Mouse (Mus musculus) layer of hippocampus, adult 9-10 months (tissue): ENCODE data around the gene Gm3636.
"Not testable (repeated sequence)": the region's sequence is repeated elsewhere in the genome, so short reads cannot be mapped to it uniquely, and the experiment has no call there.

ENCODE experiments used
- DNase-seq: peaks from one replicate; pipeline ENCODE4 v3.0.0; 2022; ENCODE audit warnings: low spot score

Gm3636 gene

DNA sequence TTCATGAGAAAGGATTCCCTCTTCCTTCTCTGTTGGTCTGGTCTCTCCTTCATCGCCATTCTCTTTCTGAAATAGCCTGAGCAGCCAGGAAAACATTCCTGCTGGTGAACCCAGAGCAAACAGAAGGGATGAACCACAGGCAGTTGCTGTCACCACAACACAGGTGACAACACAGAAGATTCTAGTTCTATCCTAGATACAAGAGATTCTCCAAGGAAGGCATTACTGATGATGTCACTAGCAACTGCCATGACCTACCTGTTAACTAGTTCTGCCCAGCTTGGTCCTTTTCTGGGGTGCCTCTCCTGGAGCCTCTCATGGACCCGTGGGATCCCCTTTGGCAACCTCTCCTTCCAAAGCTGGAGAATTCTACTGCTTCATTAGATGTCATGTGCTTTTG is at the start of gene Gm3636:
TSS of gene Gm3636 (minus strand) at position 101 of the 400 bp plus-strand sequence.
- not testable (repeated sequence) for DNase-seq

DNA sequence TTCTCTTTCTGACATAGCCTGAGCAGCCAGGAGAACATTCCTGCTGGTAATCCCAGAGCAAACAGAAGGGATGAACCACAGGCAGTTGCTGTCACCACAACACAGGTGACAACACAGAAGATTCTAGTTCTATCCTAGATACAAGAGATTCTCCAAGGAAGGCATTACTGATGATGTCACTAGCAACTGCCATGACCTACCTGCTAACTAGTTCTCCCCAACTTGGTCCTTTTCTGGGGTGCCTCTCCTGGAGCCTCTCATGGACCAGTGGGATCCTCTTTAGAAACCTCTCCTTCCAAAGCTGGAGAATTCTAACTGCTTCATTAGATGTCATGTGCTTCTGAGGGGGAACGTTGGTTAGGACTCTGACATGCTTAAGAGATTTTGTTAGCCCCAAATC is 32.2 kb upstream of the Gm3636 start, which contains the start of gene Gm8362:
TSS of gene Gm8362 (minus strand) at position 101 of the 400 bp plus-strand sequence.
- DNase-seq = not testable (repeated sequence)

DNA sequence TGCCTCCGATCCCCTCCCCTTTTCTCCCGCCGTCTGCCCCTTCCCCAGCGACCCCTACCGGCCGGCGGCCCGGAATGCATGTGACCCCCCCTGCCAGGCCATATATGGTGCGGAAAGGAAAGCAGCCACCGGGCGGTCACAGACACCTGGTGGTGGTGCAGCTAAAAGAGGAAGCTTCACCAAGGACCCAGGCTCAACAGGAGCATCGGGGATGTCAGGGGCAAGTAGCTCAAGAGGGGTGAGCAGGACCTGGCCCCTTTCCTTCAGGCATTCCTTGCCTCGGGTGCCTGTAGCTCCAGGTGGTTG is 15.1 kb upstream of the Gm3636 start:
- DNase-seq = not testable (repeated sequence)

DNA sequence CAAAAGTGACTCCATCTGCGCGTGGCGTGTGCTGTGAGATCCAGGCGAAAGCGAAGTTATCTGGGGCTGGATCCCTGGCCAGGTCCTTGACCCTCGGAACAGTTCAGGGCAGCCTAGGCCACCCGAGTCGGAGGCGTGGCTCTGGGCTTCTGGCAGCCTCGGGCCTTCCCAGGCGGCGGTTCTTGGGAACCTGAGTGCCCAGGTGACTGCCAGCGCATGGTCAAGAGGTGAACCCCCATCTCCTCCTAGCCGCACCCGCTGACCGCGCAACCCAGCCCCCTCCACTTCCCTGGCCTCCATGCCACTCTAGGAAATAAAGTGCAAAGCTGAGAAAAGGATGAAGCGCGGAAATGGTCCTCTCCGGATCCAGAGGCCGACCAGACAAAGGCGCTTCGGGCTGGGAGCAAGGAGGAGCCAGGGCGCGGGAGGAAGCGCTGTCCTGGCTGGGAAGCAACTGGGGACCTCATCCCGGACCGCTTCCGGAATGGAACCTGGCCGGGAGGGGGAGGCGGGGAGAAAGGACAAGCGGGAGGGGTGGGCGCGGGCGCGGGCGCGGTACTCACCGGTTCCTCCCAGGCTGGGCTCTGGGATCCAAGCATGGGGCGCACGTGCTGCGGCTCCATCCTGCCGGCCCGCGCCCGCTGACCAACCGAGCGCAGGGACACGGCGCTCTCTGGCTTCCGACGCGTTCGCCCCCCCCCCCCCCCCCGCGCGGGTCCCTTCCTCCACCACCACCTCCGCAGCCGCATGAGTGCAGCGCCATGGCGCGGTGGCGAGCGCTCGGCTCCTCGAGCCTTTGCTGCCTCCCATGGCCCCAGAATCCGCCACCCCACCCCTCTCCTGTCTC is 14.5 kb upstream of the Gm3636 start:
- DNase-seq = not testable (repeated sequence)

DNA sequence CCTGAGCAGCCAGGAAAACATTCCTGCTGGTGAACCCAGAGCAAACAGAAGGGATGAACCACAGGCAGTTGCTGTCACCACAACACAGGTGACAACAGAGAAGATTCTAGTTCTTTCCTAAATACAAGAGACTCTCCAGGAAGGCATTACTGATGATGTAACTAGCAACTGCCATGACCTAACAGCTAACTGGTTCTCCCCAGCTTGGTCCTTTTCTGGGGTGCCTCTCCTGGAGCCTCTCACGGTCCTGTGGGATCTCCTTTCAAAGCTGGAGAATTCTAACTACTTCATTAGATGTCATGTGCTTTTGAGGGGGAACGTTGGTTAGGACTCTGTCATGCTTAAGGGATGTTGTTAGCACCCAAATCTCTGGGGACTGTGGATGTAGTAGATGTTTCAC is 22.0 kb downstream of the Gm3636 start, which contains the start of gene Gm8050:
TSS of gene Gm8050 (minus strand) at position 101 of the 400 bp plus-strand sequence.
- not testable (repeated sequence) for DNase-seq
